Mouse (Mus musculus) kidney, adult 9 months (tissue): ENCODE measurements around the gene Pkp1.

ENCODE experiments used
- DNase-seq: peaks from one replicate; pipeline ENCODE4 v3.0.0; 2022

Pkp1 gene

DNA sequence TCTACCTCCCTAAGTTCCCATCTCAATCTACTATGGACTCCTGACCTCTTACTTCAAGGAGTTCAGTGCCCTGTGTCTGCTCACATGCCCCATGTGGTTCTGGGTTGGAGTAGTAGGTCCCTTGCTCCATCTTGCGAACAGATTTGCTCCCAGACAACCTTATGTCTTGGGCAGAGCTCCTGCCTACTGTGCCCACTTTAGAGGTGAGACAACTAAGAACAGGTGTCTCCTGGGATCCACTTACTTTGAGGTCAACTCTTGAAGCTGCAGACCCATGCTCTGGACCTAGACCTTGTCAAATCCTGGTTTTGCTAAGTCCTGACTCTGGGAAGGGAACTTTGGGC is 63.7 kb downstream of the Pkp1 start:
- DNase-seq = no peak

GRCm38 (mm10) chr1:135854591-135855343 is 64.2 kb downstream of the Pkp1 start:
- no peak for DNase-seq

DNA sequence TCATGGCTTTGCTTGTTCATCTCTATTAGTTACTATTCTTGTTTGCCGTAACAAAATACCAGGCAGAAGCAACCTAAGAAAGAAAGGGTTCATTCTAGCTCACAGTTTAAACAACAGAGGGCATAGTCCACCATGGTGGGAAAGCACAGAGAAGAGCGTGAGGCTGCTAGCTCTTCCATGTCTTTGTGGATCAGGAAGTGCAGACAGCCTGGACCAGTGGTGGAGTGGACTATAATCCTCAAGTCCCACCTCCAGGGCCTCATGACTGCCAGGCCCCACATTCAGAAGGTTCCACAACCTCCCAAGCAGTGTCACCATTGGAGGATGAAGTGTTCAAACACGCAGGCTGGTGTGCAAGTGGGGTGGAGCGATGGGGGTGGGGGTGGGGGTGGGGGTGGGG is 65.8 kb downstream of the Pkp1 start:
- DNase-seq = no peak

- DNase-seq = no peak
Measured at GRCm38 (mm10) chr1:135852044-135852756, 66.8 kb downstream of the Pkp1 start.

DNA sequence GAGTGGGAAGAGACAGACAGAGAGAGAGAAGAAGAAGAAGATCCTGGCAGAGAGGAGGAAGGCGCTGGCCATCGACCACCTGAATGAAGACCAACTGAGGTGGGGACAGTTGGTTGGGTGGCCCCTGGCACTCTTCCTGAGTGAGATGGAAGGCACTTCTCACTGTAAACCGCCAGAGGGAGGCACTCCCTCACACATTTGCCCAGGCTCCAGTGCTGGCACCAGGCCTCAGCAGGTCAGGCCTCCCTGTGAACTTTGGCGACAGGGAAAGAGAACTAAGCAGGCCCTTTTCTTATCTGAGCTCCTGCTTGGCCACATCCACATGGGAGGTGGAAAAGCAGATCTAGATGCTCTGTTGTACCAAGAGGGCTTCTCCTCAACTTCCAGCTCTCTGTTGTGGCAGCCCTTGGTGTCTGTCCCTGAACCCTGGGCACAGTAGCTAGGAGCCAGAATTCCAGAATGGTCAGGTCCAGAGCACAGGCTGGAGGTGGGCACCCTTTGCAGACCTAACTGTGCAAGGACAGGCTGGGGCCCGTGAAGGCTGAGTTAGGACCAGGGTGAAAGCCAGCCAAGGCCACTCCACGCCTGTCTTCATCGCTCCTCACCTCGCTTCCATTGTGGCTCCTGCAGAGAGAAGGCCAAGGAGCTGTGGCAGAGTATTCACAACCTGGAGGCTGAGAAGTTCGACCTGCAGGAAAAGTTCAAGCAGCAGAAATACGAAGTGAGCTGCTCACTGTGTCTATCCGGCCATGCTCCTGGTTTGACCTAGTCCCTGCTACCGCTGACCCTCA is 68.1 kb downstream of the Pkp1 start:
- peak; percentile 57 for DNase-seq

- no peak for DNase-seq
Measured at GRCm38 (mm10) chr1:135847611-135848351, 71.2 kb downstream of the Pkp1 start.

- DNase-seq = peak; percentile 49
Measured at GRCm38 (mm10) chr1:135847139-135847562, 71.9 kb downstream of the Pkp1 start.

DNA sequence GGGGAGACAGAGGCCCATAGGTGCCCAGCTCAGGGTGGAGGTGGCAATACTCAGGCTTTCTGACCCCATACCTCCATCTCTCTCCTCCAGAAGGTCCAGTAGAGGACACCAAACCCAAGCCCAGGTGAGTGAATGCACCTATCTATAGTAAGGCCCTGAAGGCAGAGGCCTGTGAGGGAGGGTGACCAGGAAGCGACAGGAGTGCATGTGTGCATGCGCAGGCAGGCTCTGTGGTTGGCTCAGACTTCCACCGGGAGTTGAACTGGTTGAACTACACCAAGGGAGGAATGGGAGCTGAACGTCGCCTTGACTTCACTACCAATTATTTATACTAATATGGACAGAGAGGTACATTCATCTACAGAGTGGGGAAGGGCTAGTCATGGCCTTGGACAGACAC is 72.4 kb downstream of the Pkp1 start:
- DNase-seq = no peak

DNA sequence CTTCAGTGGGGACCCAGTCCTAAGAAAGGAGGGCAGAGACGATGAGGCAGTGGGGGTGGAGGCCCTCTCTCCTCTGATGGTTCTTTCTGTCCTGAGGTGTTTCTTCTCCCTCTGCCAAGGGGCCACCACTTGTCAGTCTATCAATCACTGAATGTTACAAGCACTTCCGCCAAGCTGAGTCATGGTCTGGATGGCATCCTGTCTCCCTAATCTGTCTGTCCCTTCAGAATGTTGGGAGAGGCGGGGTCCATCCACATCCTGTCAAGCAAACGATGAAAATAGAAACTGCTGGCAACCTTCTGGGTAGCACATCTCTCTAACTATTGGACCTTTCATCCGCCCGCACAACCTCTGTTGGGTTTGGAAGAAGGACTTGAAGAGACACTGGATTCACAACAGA is 74.5 kb downstream of the Pkp1 start:
- no peak for DNase-seq

DNA sequence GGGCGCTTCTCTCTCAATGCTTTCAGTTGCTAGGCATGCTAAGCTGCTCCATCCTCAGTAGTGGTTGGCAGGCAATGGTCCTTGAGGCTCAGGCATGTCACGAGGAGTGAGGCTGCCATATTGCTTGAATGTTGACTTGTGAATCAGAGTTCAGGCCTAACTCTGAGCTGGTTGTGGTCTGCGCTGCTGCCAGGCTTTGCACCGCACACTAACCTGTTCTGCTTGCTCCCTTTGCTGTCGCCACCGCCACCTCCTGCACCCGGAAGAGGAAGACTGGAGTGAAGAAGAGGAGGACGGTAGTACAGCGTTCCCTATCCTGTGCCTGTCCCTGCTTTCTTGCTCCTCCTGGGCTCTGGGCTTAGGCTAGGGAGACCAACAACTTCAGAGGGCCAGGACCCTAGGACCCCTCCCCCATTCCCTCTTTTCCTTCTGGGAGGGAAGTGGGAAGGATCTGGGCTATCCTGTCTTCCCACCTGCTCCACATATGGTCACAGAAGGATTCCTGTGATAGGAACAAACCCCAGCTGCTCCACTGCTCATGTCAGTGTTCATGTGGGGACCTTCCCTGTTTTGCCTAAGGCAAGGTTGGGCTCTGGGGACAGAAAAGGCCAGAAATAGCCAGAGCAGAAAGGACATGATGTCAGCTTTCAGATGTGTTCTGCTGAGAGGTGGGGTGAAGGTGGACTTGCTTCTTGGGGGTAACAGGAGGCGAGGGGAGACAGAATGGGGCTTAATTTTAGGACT is 75.3 kb downstream of the Pkp1 start:
- DNase-seq = no peak

GRCm38 (mm10) chr1:135840675-135841395 is 78.2 kb downstream of the Pkp1 start:
- DNase-seq = no peak

GRCm38 (mm10) chr1:135839065-135839464 is 79.9 kb downstream of the Pkp1 start:
- no peak for DNase-seq

GRCm38 (mm10) chr1:135838626-135839025 is 80.4 kb downstream of the Pkp1 start:
- no peak for DNase-seq

DNA sequence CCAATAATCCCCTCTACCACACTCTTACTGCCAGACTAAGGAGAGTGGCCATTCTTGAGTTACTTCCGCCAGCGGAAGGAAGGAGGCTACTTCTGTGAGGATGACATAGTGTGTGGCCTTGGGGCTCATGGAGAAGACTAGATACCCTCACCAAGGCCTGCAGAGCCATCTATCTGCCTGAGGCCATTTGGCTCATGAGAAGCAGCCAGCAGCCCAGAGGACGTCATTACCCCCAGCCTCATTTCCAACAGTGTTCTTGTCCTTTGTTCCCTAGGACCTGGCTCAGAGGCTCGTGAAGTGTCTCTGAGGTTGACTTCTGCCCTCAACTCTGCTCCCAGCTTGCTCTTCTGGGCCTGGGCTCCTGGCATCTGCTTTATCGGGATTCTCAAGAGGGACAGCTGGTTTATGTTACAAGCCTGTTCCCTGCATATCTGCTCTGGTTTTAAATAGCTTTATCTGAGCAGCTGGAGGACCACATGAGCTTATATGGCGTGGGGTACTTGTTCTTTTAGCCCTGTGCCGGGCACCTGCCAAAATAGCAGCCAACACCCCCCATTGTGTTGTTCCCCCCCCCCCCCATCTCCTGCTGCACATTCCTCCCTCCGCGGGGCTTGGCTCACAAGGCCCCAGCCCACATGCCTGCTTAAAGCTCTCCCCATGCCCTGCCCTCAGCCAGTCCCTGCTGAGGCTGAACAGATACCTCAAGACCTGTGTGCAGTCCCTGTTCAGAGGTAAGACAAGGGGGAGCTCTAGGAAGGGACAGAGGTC is 83.1 kb downstream of the Pkp1 start, which contains the start of gene Tnnt2:
Gene Tnnt2 (plus strand): TSS at position 639 of the 768 bp plus-strand sequence.
- no peak for DNase-seq

DNA sequence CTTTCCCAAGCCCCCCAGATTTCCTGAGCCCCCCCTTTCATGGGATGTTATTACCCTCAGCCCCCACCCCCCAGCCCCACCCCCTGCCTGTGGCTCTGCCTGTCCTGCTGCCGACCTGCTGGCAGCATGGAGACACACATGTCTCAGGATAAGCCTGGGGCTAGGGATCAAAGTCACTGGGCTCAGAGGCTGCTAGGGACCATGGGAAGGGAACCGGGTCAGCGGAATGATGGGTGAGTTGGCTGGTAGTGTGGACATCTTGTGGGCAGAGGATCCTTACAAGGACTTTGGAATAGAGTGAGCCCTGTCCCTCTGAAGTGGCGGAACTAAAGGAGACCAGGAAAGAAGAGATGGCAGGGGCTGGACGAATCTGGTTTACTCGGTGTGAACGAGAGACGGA is 84.0 kb downstream of the Pkp1 start:
- no peak for DNase-seq

DNA sequence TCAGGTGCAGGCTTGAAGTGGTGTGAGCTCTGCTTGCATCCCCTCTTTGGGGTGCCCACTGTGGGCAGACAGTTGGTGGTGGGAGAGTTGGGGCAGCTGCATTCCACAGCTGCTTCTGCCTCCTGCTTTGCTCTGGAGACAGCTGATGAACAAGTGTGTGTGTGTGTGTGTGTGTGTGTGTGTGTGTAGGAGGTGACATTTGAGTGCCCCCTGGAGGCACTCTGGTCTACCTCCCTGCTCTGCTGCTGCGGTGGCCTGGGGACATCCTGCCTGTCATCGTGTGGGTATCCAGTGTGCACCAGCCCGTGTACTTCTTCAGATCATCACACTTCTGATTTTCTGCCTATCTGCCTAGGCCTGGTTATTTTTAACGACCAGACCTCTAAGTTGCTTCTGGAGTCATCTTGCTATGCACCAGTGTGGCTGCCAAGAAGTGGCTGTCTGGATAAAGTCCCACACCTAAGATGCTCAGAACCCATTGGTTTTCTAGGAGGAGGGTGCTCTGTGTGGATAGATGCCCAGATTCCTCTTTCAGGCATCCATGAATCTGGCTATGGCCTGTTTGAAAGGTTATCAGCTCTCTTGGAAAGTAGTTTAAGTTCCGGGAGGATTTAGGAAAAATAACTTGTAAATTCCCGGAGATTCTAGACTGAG is 84.7 kb downstream of the Pkp1 start:
- DNase-seq = no peak

- peak; percentile 68 for DNase-seq
Measured at GRCm38 (mm10) chr1:135828918-135829317, 90.1 kb downstream of the Pkp1 start.

DNA sequence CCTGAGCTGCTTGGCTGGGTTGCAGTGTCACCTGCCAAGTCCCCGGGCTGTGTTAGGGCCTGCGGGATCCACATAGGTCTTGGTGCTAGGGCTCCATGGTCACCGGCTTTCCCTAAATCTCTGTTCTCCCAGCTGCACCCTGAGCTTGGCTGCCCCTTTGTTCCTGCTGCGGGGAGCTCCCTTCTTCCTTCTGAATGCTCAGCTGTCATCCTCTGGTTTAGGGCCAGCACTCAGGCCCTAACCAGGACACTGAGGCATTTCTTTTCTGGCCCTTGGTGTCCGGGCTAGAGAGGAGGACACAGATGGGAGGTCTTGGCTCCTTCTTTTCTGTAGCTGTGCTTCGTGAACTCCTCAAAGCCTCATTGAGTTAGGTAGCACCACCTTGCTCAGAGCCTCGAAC is 97.2 kb downstream of the Pkp1 start:
- no peak for DNase-seq
